Mouse (Mus musculus) adrenal gland (tissue): ENCODE data around the gene Lin7c.

Experiments
- intact Hi-C: fragments of 180-260 bp; cut with DNase I; formaldehyde crosslinking; loops from one replicate; pipeline ENCODE4 v1.15.1; 2025

Gene Lin7c

DNA sequence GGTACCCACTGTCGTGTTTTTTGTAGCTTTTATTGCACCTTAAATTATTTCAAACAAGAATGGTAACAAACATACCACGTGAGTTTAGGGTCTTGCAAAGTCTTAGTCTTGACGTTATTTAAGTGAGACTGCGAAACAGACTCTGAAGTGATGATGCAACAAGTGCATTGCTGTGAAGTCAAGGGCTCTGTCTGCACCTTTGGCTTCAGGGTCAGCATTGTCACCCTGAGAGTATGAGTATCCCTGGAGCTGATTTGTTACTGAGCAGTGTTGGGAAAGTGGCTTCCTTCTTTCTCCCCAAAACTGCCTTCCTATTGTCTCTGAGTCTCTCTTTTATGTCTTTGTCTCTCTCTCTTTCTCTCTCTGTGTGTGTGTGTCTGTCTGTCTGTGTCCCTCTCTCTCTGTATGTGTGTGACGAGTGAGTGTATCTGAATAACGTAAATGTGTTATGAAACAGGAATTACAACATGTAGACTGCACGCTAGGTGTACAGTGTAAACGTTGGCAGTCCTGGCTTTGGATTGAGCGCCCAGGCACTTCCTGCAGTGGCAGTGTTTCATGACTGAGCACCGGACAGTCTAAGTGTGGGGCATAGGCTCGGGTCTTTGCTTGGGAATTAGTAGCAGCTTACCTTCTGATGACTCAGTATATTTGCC lies 45.2 kb downstream of the Lin7c start:
- intact Hi-C loops: no loop called here

DNA sequence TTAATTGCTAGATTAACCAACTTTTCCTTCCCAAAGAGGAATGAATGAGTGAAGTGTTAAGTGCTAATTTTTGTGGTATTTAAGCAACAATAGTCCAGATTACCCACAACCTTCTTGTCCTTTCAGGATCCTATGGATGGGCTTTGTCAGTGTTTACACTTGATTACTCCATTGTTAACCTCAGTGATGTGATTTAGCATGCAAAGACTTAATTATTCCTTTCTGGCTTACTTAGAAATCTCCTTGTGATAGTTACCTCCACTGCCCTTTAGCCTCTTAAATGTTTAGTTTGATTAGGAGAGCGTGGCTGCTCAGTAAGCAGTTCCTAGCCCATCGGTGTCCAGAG lies 45.7 kb downstream of the Lin7c start:
- intact Hi-C loops: no loop called here

DNA sequence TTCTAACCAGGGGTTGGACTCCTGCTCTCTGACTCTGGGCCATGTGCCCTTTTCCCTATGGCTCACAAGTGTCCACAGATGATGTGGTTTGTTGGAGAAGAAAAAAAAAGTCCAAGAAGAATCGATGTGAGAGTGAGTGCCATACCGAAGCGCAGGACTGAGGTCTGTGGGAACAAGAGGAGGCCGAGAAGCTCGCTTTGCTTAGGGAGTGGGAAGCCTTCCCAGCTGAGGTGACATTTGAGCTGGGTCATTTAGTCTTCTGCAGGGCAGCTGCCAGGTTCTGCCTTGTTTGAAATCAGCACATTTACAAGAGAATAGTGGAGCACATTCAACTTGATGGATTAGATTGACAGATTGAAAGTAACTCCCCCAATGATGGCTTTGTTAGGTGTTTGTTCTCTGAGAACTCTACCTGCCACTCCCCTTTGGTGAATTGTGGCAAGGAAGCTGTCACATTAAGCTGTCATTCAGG lies 51.4 kb downstream of the Lin7c start:
- intact Hi-C loops: no loop called here

DNA sequence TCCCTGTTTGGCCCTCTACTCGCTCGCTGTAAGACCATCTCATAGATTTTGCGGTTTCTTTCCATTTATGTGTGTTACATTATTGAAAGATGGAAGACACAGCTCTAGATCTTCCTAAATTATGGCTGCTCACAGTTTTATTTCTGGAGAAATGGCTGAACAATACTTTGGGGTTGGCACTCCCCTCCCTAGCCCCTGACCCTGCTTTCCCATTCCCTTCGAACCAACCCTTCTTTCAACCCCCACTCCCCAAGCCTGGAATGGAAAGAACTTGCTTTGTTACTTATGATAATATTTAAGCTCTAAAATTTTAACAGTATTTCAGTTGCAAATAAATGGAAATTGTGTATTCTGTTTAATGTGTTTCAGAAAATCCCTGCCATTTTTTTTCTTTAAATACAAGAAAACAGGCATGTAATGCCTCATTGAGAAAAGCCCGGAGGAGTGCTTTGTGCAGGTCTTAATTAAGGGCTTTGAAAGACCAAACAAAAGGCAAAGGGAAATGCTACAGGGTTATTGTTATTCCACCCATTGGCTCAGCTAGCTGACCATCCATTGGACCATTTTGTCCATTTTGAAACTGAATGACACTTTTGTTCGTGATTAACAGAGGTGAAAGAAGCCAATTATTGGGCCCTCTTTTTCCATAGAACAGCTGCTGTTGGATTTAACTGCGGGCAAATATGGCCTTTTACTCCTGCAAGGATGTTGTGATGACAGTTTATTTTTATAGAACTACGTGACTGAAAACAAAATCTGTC lies 52.3 kb downstream of the Lin7c start:
- intact Hi-C loops: no loop called here

DNA sequence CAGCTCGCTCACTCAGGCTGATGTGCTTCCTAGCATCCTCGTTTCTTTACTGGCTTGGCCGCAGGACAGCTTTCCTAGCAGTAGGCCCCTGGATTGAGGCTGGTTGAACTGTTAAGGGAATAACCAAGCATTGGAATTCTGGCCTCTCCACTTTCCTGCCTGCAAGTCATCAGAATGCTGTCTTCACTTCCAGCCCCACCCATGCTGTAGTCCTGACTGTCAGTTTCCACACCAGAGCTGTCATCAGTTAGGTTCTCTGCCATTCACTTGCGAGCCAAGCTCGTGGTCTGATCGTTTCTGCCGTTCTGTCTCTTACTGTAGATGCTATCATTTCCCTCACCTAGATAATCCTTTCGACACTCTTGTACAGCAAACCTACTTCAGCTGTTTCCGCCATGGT lies 54.3 kb downstream of the Lin7c start:
- intact Hi-C loops: no loop called here

DNA sequence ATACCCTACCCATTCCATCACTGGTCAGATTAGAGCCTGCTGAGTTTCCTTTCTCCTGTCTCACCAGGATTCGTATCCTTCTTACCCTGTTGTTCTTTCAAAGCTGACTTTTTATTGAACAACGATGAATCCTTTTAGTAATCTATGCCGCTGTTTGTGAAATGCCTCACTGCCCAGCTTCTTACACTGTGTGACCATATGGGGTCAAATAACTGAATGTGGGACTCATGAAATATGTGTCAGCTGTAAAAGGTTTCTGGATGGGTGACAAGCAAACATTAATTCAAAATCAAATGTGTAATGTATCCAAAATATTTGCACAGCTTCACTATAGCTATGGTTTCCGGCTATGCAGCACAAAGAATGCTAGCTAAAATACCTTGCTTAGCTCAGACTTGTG lies 54.9 kb downstream of the Lin7c start:
- intact Hi-C loops: no loop called here

DNA sequence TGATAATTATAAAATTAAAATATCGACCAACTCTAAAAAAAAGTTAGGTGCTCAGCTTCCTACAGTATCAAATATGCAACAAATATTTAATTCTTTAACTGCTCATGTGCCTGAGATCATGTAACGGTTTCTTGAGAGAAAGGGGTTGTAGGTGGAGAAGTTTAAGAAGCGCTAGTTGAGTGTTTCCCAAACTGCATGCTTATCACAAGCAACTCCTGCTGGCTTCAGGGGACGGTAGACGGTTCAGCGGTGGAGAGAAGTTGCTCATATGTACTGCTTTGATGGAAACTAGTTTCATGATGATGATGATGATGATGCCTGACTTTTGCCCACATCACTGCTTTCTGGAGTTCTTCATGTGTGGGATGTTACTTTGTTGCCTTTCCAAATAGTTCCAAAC lies 55.8 kb downstream of the Lin7c start:
- intact Hi-C loops: no loop called here

DNA sequence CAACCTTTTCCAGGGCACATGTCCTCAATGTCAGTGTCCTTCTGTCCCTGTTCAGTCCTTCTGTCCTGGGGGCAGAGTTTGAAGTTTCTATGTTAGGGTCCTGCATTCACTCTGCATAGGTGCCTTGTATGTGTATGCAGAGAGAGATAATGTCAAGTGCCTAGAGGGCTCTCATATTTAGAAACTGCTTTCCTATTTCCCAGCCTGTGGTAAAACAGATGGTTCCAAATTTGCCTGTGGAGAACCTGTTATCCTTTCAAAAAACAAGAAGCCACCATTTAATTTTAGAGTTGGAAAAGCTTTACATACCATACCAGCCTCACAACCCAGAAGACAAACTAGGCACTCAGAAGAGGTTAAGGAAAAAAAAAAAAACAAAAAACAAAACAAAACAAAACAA lies 58.9 kb downstream of the Lin7c start:
- intact Hi-C loops: no loop called here

DNA sequence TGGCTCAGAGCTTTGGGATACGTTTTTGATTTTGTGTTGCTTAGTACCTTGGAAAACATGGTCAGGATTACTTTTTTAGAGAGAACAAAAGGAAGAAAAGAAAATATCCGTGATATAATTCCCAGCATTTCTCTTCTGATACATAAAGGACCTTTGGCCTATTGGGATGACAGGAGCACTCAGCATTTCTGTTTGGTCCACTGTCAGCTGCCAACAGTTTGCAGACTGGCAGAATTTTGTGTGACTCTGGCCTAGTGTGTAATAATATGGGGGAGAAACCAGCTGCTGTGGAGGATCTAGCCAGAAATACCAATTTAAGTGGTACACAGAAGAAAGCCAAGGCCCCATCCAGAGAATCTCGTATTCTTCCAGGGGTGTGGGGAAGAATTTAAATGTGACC lies 59.7 kb downstream of the Lin7c start:
- intact Hi-C loops: no loop called here
